Mouse (Mus musculus) megakaryocyte, embryonic 14.5 days (primary cell): Measurements from ENCODE around the gene Fn3k. TPM values are rescaled to one million over a fixed set of nuclear protein-coding genes. Genes with fewer than 3 reads are reported as not detected.

Experiments
- H3K27me3 ChIP-seq: replicated peaks from 2 replicates; pipeline ENCODE3; 2012; ENCODE audit warnings: inconsistent platforms
- H3K36me3 ChIP-seq: replicated peaks from 2 replicates; pipeline ENCODE3; 2012; ENCODE audit warnings: low read length, inconsistent platforms, mixed read lengths
- H3K4me1 ChIP-seq: 2 replicates; pipeline ENCODE4 v1.6.1; 2012; ENCODE audit warnings: inconsistent platforms
- H3K4me3 ChIP-seq: replicated peaks from 2 replicates; pipeline ENCODE3; 2012; ENCODE audit warnings: moderate library complexity, mild to moderate bottlenecking, inconsistent platforms
- H3K9me3 ChIP-seq: 2 replicates; pipeline ENCODE4 v1.6.1; 2012; ENCODE audit warnings: inconsistent platforms
- FLI1 ChIP-seq: IDR thresholded peaks from 2 replicates; pipeline ENCODE4 v1.6.1; 2012; ENCODE audit warnings: low read length, inconsistent platforms, mixed read lengths
- GATA1 ChIP-seq: IDR thresholded peaks from 3 replicates; pipeline ENCODE4 v1.6.1; 2012; ENCODE audit warnings: mixed read lengths, low read length, inconsistent platforms, borderline replicate concordance
- polyA plus RNA-seq: library from polyadenylated mRNA; stranded (reverse); fragments of >175 nt; gene quantifications from 2 replicates; pipeline ENCODE4 v1.2.3, GENCODE M21; 2012; ENCODE audit warnings: low replicate concordance; ENCODE audit not compliant: insufficient read depth

The Fn3k gene
- polyA plus RNA-seq, 1 experiment = not detected

DNA sequence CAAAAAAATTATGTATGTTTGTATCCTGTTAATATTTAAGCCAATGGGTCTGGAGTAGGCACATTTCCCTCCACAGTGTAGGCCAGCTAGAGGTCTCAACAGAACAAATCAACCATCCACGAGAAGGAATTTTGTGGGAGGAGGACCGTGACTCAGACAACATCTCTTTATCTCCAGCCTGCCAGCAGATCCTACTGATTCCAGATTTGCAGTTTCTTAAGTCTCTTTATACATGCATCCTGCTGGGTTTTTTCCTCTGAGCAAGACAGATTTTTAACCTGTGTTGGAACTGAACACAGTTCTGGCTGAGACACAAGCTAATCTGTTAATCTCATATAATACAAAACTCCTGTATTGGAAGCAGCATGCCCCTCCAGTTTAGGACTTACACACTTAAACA is 15.8 kb upstream of the Fn3k start:
- no peaks in the 10 kb centered on the region for H3K36me3 ChIP-seq
- H3K4me3 ChIP-seq = no peak overlapping the region
- H3K27me3 ChIP-seq = peaks cover under 1% of the 10 kb centered on the region
- no peaks in the 10 kb centered on the region for H3K9me3 ChIP-seq
- no peak for TF ChIP-seq GATA1
- no peak for TF ChIP-seq FLI1
- peaks cover 28% of the 10 kb centered on the region for H3K4me1 ChIP-seq

DNA sequence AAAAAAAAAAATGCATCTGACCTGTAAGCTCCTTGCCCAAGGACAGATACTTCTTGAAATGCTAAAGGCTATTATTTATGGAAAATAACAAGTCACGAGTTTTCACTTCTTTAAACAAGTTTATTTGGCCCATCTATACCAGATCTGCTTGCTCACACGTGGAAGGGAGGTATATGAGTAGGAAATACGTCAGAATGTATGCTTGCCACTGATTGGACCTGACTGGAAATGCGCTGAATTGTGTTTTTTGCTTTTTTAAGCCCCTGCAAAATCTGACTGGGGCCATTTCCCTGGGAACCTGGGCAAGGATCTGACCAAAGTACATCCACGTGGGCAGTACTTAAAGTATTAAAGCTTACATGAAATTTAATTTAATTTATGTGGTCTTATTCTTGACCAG is 14.3 kb upstream of the Fn3k start:
- Histone ChIP-seq H3K27me3 (no peaks in the 10 kb centered on the region), H3K36me3 (peaks cover 7% of the 10 kb centered on the region), H3K9me3 (no peaks in the 10 kb centered on the region), H3K4me3 (no peak overlapping the region), H3K4me1 (peaks cover 22% of the 10 kb centered on the region)
- no peak for TF ChIP-seq GATA1

DNA sequence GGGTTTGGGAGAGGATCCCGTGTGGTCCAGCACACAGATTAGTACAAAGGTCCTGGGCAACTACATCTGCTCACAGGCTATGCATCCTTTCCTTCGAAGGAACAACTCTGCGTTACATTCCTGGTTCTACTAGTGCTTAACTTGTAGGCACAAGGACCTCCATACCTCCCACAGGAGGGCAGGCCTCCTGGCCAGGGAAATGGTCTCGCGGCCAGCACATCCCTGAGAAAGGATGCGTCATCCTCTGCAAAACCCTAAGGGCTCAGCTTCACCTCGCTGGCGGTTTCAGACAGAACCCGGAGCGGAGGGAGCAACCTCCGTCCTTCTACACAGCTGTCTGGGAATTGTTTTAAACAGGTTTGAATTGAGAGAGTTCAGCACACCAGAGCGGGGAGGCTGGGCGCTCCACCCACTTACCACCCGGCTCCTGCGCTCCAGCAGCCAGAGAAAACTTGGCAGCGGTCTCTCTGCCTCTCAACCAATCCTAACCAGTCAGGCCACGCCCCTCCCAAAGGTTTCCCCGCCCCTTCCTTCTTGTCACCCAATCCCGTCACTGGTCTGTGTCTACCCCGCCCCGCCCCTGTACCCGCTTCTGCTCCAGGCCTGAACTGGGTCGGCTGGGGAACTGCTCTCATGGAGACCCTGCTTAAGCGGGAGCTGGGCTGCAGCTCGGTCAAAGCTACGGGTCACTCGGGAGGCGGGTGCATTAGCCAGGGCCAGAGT is 13.7 kb upstream of the Fn3k start, which contains the start of gene Fn3krp:
Fn3krp (plus strand) TSS at position 572 of the 723 bp plus-strand sequence.
- no peaks in the 10 kb centered on the region for H3K27me3 ChIP-seq
- peak within 1 kb of the TSS; percentile 97 for H3K4me3 ChIP-seq
- peaks cover 13% of the 10 kb centered on the region for H3K36me3 ChIP-seq
- TF ChIP-seq FLI1 (no peak), GATA1 (no peak)
- H3K9me3 ChIP-seq = no peaks in the 10 kb centered on the region
- H3K4me1 ChIP-seq = peaks cover 26% of the 10 kb centered on the region

DNA sequence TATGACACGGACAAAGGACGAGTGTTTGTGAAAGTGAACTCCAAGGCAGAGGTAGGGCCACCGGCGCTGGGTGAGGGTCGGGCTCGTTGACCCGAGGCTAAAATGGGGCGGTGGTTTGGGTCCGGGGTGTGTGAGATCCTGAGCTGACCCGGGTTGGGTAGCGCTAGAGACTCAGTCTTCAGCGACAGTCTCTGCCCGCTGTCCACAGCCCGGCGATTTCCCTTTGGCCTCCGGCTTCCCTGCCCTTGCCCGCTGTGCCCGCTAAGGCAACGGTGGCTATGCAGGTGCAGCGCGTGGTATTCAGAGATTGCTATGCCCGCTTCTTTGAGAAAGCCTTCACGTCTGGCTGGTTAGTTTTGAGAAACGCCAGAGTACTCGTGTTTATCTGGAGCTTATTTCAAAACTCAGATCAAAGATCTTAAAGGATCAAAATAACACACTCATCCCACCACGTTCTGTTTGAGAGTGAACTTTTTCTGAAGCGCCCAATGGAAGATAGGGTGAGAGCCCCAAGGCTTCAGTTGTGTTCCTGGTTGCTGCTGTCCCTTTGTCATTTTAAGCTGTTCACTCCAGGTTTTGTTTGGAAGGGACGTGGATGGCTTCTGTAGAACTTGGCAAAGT is 13.1 kb upstream of the Fn3k start:
- Histone ChIP-seq H3K36me3 (peaks cover 19% of the 10 kb centered on the region), H3K4me1 (peaks cover 26% of the 10 kb centered on the region), H3K9me3 (no peaks in the 10 kb centered on the region), H3K4me3 (peak overlapping the region; percentile 97), H3K27me3 (no peaks in the 10 kb centered on the region)
- TF ChIP-seq GATA1 = no peak
- no peak for TF ChIP-seq FLI1

DNA sequence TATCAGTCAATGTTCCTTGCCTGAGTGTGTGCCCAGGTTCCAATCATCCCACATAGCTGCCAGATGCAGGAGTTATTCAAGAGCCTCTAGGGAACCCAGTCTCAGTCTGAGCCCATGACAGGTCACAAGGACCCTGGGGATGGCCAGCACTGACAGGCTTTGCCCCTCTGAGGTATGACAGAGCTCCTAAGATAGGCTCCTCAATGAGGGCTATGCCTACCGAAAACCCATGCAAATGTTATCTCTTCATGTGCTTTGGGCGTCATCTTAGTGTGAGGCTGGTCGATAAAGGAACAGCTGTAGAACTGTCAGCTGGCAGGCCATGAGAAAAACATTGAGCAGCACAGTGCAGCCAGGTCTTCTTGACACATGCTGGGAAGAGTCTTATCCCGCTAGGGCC is 1.3 kb upstream of the Fn3k start:
- Histone ChIP-seq H3K9me3 (no peaks in the 10 kb centered on the region), H3K27me3 (peaks cover 4% of the 10 kb centered on the region), H3K4me1 (peaks cover 36% of the 10 kb centered on the region), H3K36me3 (peaks cover 28% of the 10 kb centered on the region), H3K4me3 (no peak overlapping the region)
- TF ChIP-seq FLI1 = no peak
- no peak for TF ChIP-seq GATA1

DNA sequence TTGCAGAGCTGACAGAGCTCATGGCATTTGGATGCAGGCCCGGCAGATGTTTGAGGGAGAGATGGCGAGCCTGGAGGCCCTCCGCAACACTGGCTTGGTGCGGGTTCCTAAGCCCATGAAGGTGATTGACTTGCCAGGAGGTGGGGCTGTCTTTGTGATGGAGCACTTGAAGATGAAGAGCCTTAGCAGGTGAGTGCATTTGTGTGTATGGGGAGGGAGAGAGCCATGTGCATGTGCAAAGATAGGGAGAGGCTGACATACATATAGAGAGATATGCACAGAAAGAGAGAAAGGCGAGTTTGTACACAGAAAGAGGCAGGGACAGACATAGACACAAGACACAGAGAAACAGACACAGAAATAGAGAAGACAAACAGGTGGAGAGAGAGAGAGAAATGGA is 2.5 kb downstream of the Fn3k start:
- TF ChIP-seq FLI1 (no peak), GATA1 (no peak)
- no peaks in the 10 kb centered on the region for H3K9me3 ChIP-seq
- H3K4me1 ChIP-seq = peaks cover 58% of the 10 kb centered on the region
- H3K36me3 ChIP-seq = no peaks in the 10 kb centered on the region
- peaks cover 7% of the 10 kb centered on the region for H3K27me3 ChIP-seq
- H3K4me3 ChIP-seq = no peak overlapping the region

DNA sequence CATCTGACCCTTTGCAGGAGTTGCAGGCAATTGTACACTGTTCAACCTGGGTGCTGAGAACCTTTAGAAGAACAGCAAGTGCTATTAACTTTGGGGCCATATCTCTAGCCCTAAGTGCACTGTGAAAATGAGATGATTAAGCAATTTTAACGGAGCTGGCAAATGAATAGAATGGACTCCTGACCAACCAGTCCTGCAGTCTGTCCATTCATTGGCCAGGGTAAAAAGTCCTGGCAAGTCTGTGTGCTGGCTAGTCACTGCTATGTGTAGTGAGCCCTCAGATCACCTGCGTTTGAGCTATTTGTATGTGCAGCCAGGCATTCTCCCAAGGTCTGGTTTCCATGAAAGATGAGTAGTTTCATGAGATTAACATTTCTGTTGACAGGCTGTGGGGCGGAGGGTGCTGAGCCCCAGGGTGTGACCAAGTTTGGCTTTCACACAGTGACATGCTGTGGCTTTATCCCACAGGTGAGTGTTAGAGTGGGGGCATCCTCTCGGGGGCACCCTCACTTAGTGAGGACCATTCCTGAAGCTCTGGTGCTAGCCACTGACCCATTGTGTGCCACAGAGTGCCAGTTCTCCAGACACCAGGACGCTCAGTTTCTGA is 5.1 kb downstream of the Fn3k start:
- no peaks in the 10 kb centered on the region for H3K9me3 ChIP-seq
- peaks cover 14% of the 10 kb centered on the region for H3K27me3 ChIP-seq
- no peak overlapping the region for H3K4me3 ChIP-seq
- TF ChIP-seq GATA1 = no peak
- no peak for TF ChIP-seq FLI1
- H3K4me1 ChIP-seq = peaks cover 41% of the 10 kb centered on the region
- H3K36me3 ChIP-seq = no peaks in the 10 kb centered on the region

DNA sequence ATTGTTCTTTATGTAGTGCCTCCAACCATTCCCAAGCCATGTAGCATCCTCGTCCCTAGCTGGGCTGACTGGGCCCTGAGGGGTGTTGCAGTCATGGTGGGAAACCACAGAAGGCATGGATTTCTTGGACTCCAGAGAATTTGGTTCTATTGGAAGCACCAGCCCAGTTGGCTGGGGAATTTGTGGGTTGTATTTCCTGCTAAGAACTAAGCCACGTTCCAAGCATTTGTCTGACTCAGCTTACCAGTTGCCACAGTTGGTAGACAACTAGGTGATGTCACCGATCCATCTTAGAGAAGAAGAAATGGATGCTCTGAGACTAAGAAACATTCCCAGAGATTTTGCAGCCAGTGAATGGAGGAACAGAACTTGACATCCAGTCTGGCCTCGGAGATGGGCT is 6.9 kb downstream of the Fn3k start:
- Histone ChIP-seq H3K4me1 (peaks cover 37% of the 10 kb centered on the region), H3K36me3 (no peaks in the 10 kb centered on the region), H3K27me3 (peaks cover 14% of the 10 kb centered on the region), H3K4me3 (no peak overlapping the region), H3K9me3 (no peaks in the 10 kb centered on the region)
- no peak for TF ChIP-seq FLI1
- no peak for TF ChIP-seq GATA1

DNA sequence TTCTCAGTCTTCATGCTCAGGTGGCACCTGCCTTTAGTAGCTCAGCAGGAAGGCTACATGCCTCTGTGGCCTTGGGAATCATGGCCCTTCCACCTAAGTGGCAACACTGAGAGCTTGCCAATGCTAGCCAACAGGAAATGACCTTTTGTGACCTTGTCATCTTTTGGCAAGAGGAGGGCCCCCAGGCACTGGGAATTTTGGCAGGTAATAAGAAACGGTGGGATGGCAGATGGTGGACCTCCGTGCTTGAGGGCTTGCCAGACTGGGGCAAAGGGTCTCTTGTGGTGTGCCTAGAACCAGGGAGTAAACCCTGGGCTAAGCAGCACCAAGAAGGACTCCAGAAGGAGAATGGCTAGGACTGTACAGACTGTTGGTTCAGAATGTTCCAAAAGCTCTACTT is 7.4 kb downstream of the Fn3k start:
- Histone ChIP-seq H3K36me3 (no peaks in the 10 kb centered on the region), H3K4me1 (peaks cover 37% of the 10 kb centered on the region)

DNA sequence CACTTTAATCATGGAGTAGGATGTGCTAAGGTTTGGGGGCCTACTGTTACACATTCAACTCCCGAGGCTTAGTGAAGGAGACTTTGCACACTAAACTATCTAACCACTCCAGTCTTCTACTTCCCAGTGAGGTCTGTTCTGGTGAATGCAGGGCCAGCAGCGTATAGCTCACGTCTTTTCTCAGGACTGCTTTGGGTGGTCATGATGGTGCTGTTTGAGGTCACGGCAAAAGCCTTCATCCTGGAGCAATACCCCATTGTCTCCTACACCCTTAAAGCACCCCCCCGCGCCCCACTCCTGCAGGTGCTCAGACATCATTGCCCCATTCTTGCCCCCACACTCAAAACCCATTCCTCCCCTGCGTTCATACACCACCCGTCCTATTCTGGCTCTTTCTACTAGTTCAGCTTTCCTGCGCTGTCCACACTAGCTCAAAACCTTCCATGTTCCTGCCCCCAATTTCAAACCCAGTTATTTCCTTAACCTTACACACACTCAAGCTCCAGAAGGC is 16.6 kb downstream of the Fn3k start:
- Histone ChIP-seq H3K4me3 (peak overlapping the region; percentile 97), H3K27me3 (no peaks in the 10 kb centered on the region), H3K9me3 (no peaks in the 10 kb centered on the region), H3K4me1 (peaks cover 48% of the 10 kb centered on the region), H3K36me3 (peaks cover 16% of the 10 kb centered on the region)
- TF ChIP-seq FLI1 (no peak), GATA1 (no peak)

More for the DNA sequence above, 7.4 kb downstream of the Fn3k start:
- TF ChIP-seq GATA1 (no peak), FLI1 (no peak)
- no peak overlapping the region for H3K4me3 ChIP-seq
- H3K27me3 ChIP-seq = peaks cover 11% of the 10 kb centered on the region
- H3K9me3 ChIP-seq = no peaks in the 10 kb centered on the region
